Comparison of ENCODE assay signal across 29 mouse cellular contexts in genomic region chr5:23857189-23857588, GRCm38 (mm10).
"Had no signal": no experiment of that assay in that cellular context is flagged by ENCODE, and none has a peak within 500 bp of the region (broad histone marks: within the 10 kb centered on the region; RNA-seq: fewer than 3 reads in every experiment).

No protein-coding gene starts in this region.

- DNase-seq: heart, postnatal 10 days; heart, postnatal 36 days; kidney, adult 11 months; kidney, adult 18-20 months; kidney, adult 2 months; kidney, adult 8-10 months; kidney, adult 9 months; kidney, postnatal 10 days; kidney, postnatal 14 days; kidney, postnatal 25 days; kidney, postnatal 36 days; kidney, postnatal 4 days; layer of hippocampus, adult 9-11 months; layer of hippocampus, postnatal 36 days had no signal

- H3K27ac ChIP-seq: heart, embryonic 13.5 days; heart, embryonic 15.5 days; hindbrain, embryonic 10.5 days; hindbrain, embryonic 12.5 days; hindbrain, embryonic 13.5 days; hindbrain, embryonic 14.5 days; hindbrain, embryonic 15.5 days; hindbrain, postnatal 0 days; intestine, embryonic 15.5 days; kidney, embryonic 15.5 days; kidney, postnatal 0 days; layer of hippocampus, adult 2 months; left cerebral cortex, adult 2 months had no signal

- H3K9me3 ChIP-seq: heart, embryonic 12.5 days; heart, embryonic 13.5 days; heart, embryonic 15.5 days; hindbrain, embryonic 10.5 days; hindbrain, embryonic 12.5 days; hindbrain, embryonic 13.5 days; hindbrain, embryonic 15.5 days; intestine, embryonic 15.5 days; kidney, embryonic 15.5 days had no signal

- H3K4me1 ChIP-seq: hindbrain, embryonic 12.5 days had no signal

- H3K27me3 ChIP-seq: heart, embryonic 12.5 days; heart, embryonic 13.5 days; heart, embryonic 15.5 days; hindbrain, embryonic 12.5 days; hindbrain, embryonic 13.5 days; hindbrain, embryonic 15.5 days; intestine, embryonic 15.5 days; kidney, embryonic 15.5 days had no signal

- H3K9ac ChIP-seq: heart, embryonic 12.5 days; heart, embryonic 13.5 days; heart, embryonic 15.5 days; hindbrain, embryonic 12.5 days; hindbrain, embryonic 13.5 days; hindbrain, embryonic 14.5 days; hindbrain, embryonic 15.5 days; intestine, embryonic 15.5 days; kidney, embryonic 15.5 days had no signal

- H3K4me3 ChIP-seq: heart, embryonic 12.5 days; heart, embryonic 13.5 days; heart, embryonic 15.5 days; hindbrain, embryonic 10.5 days; hindbrain, embryonic 12.5 days; hindbrain, embryonic 13.5 days; hindbrain, embryonic 15.5 days; intestine, embryonic 15.5 days; kidney, embryonic 15.5 days; layer of hippocampus, adult 2 months; left cerebral cortex, adult 2 months had no signal

- H3K4me2 ChIP-seq: heart, embryonic 11.5 days; heart, embryonic 12.5 days; heart, embryonic 13.5 days; heart, embryonic 15.5 days; hindbrain, embryonic 12.5 days; hindbrain, embryonic 13.5 days; hindbrain, embryonic 14.5 days; hindbrain, embryonic 15.5 days; intestine, embryonic 15.5 days; kidney, embryonic 15.5 days had no signal
